Mouse (Mus musculus) MEL (cell line): ENCODE measurements at regions not wholly inside any gene's neighbourhood (a gene's known extent, or its start where the extent isn't known, plus 50 kb on each side); places are given as distances from the start of the nearest gene placed in this dataset.

Experiments used
- CTCF ChIP-seq, 3 experiments: IDR thresholded peaks in 2 of 3; conservative IDR thresholded peaks in 1 of 3; 2 replicates each; pipeline ENCODE4 v1.5.1; 2011 to 2012; ENCODE audit warnings: low read length in 3 of 3, low read depth in 2 of 3, mild to moderate bottlenecking in 2 of 3, improper control_type of control experiment in 1 of 3, inconsistent platforms in 1 of 3, mixed read lengths in 1 of 3, moderate library complexity in 1 of 3; ENCODE audit not compliant: control insufficient read depth in 1 of 3, insufficient read depth in 1 of 3, poor library complexity in 1 of 3, severe bottlenecking in 1 of 3
- EP300 ChIP-seq, 2 experiments: IDR thresholded peaks; 2 replicates each; pipeline ENCODE4 v1.6.1; 2011; ENCODE audit warnings: improper control_type of control experiment in 2 of 2, low read length in 2 of 2, low read depth in 1 of 2, mild to moderate bottlenecking in 1 of 2
- GATA1 ChIP-seq: IDR thresholded peaks from 2 replicates; pipeline ENCODE4 v1.6.1; 2011; ENCODE audit warnings: low read depth, low read length, improper control_type of control experiment
- MAX ChIP-seq: IDR thresholded peaks from 2 replicates; pipeline ENCODE4 v1.6.1; 2011; ENCODE audit warnings: low read length, improper control_type of control experiment
- POLR2A ChIP-seq, 2 experiments: IDR thresholded peaks; 2 replicates each; pipeline ENCODE4 v1.6.1; 2011 to 2012; ENCODE audit warnings: low read length in 2 of 2, mild to moderate bottlenecking in 2 of 2, control low read depth in 1 of 2, improper control_type of control experiment in 1 of 2, low read depth in 1 of 2, moderate library complexity in 1 of 2; ENCODE audit not compliant: control insufficient read depth in 1 of 2, insufficient read depth in 1 of 2, poor library complexity in 1 of 2
- TAL1 ChIP-seq: IDR thresholded peaks from 2 replicates; pipeline ENCODE4 v1.6.1; 2012; ENCODE audit warnings: mild to moderate bottlenecking, inconsistent platforms, low read length, moderate library complexity, mixed read lengths

- TF ChIP-seq EP300 (IDR thresholded peaks at IDR 0.05; ENCODE audit: low read depth in 1 of 2, low read length in 2 of 2) (no peak), CTCF (IDR thresholded peaks at IDR 0.05 in 2 of 3, conservative IDR thresholded peaks at IDR 0.05 in 1 of 3; ENCODE audit: control insufficient read depth in 1 of 3, insufficient read depth in 1 of 3, low read depth in 2 of 3, low read length in 3 of 3, poor library complexity in 1 of 3, severe bottlenecking in 1 of 3) (no peak), MAX (no peak), POLR2A (IDR thresholded peaks at IDR 0.05; ENCODE audit: control insufficient read depth in 1 of 2, insufficient read depth in 1 of 2, low read depth in 1 of 2, low read length in 2 of 2, poor library complexity in 1 of 2) (no peak), GATA1 (no peak), TAL1 (no peak)
Measured at GRCm38 (mm10) chr17:79518185-79518584, 93.5 kb upstream of the Rmdn2 start.
